Mouse (Mus musculus): ENCODE results near the gene Leng8. TPM values are rescaled to one million over a fixed set of nuclear protein-coding genes. Genes with fewer than 3 reads are reported as not detected.

Gene Leng8
- 293 and 299 TPM in 2 replicates for polyA plus RNA-seq (2012; ENCODE audit: low replicate concordance)

DNA sequence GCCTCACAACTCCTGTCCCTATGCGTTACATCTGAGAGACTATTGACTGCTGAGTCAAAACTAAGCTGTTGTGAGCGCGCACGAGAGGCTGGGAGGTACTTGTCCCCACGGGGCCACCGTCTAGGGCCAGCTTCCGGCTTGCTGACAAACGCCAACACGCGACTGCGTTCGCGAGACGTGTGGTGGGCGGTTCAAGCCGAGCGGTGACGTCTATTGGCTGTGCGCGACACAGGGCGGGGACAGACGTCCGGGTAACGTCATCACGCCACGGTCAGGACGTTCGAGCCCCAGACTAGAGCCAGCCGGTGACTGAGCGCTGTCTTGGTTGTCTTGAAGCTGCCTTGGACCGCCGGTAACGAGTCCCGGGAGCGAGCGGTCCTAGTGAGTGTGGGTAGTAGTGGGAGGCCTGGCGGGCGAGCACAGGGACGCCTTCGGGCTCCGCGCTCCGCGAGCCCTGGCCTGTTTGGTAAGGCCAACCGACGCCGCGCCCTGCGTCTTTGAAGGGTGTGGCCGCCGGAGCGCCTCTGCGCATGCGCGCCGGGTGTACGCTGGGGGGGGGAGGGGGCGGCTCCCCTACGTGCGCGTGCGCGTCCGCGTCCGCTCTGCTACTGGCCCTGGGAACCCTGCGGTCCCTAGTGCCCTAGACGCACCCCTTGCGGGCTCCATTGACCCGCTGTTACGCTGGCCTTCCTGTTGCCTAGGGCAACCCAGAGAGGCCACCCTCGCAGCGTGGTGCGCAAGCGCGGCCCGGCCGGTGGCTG lies at the start of gene Leng8:
TSS of gene Leng8 (plus strand) at position 269 of the 761 bp plus-strand sequence.

DNA sequence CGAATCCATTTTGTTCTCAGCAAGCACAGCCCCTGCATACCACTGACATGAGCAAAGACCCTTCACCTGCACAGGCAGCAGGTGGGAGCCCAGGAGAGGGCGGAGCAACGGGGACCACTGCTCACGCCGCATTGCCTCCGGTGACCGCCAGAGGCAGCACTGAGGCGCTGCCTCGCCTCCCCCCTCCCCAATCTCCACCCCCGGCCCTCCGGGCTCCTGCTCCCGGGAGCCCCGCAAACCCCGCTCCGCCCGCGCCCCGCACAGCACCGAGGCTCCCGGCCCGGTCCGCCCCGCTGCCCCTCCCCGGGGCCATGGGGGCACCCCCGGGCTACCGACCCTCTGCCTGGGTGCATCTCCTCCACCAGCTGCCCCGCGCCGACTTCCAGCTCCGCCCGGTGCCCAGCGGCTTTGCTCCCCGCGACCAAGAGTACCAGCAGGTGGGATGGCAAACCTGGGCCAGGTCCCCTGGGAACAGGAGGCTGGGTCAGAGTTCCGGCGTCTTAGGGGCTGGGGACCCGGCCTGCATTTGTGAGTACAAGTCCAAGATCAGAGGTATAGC lies 17.4 kb upstream of the Leng8 start, which contains the start of gene Ttyh1:
TSS of gene Ttyh1 (plus strand) at position 65 of the 559 bp plus-strand sequence.

DNA sequence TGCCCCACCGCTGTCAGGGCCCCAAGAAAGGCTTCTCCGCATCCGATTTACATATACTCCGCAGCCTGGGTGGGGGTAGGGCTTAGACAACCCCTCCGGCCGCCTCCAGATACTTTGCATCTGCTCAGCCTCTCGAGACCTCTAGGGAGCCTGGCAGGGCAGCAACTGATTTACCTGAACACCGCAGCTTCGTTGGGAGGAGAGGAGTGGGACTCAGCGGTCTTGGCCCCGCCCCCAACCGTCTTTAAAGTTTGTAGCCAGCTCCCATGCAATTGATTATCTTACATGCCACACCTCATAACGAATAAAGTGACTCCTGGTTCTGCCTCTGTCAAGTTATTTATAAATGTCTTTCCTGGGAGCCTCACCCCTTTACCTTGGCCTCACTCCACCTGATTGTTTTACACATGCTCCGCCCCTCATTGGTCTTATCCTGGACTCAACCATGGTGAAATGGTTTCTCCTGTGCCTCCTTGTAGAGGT lies 13.3 kb downstream of the Leng8 start, which contains the start of gene Leng9:
TSS of gene Leng9 (minus strand) at position 316 of the 483 bp plus-strand sequence.

DNA sequence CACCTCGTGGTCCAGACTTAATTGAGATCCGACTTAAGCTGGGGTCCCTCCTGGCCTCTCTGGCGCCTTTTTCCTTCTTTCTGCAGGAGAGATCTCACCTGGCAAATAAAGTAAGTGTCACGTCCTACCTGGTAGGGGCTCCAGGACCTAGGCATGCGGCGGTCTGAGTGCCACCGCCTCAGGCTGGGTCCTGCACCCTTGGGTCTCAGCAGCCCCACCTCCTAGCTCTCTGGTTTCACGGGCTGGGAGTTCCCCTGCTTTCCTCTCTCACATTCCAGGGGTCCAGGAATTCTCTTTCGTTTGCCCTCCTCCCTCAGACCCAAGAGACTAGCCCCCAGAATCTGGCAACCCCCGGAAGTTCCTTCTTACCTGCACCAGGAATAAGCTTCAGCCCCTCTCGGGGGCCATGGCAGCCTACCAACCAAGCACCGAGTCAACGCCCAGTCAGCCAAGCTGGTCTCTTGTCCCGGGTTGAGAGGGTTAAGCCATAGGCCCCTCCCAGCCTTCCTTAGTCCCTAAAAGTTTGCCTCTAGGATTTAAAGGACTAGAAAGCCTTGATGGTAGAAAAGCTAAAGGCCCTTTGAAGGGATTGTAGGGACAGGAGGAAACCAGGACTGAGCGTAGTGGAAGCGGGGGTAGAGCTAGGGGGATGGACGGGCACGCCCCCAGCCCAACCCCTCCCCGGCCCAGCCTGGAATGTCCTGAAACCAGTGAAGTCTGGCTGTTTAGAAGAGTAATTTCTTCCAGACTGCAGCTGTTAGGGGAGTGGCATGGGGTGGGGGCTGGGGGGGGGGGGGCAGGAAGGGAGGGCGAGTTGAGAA lies 27.5 kb downstream of the Leng8 start, which contains the start of gene Cdc42ep5:
TSS of gene Cdc42ep5 (minus strand) at position 771 of the 821 bp plus-strand sequence.

Other genes starting within 250 kb of the Leng8 start
- gene Gm14548, start 238.9 kb upstream of the Leng8 start, polyA plus RNA-seq (2012; ENCODE audit: low replicate concordance) = 0.46 and 0.67 TPM in 2 replicates
- 1.5 and 2.2 TPM in 2 replicates for gene Lilra6, start 221.5 kb upstream of the Leng8 start, polyA plus RNA-seq (2012; ENCODE audit: low replicate concordance)
- 1.4 and 1.5 TPM in 2 replicates for gene Lair1, start 73.8 kb upstream of the Leng8 start, polyA plus RNA-seq (2012; ENCODE audit: low replicate concordance)
- gene Ttyh1, start 17.6 kb upstream of the Leng8 start, polyA plus RNA-seq (2012; ENCODE audit: low replicate concordance) = 0.47 and 0.49 TPM in 2 replicates
- 1.3 and 2.6 TPM in 2 replicates for gene Leng9, start 13.3 kb downstream of the Leng8 start, polyA plus RNA-seq (2012; ENCODE audit: low replicate concordance)
- gene Cdc42ep5, start 27.8 kb downstream of the Leng8 start, polyA plus RNA-seq (2012; ENCODE audit: low replicate concordance) = 3.0 and 3.3 TPM in 2 replicates
- gene Lilra5, start 100.7 kb downstream of the Leng8 start, polyA plus RNA-seq (2012; ENCODE audit: low replicate concordance) = 0.14 and 0.34 TPM in 2 replicates
- 0.11 and 0.50 TPM in 2 replicates for gene Ncr1, start 200.7 kb downstream of the Leng8 start, polyA plus RNA-seq (2012; ENCODE audit: low replicate concordance)

All from leukemia stem cell, adult 10-12 weeks (primary cell).